Comparison of ENCODE assay signal across 9 mouse cellular contexts in genomic region chrX:136196873-136197272, GRCm38 (mm10). TPM values are rescaled to one million over a fixed set of nuclear protein-coding genes. Genes with fewer than 3 reads are reported as not detected.
DNase-seq lines count a peak whose midpoint lies in the region; ATAC-seq and TF ChIP-seq lines count a peak whose summit lies in the region.
"Had no signal": no experiment of that assay in that cellular context is flagged by ENCODE, and none has a peak within 500 bp of the region (broad histone marks: within the 10 kb centered on the region; RNA-seq: fewer than 3 reads in every experiment).

No protein-coding gene starts in this region.

- 50% methylated on average over 1 of the region's 1 CpGs for WGBS in hindbrain, postnatal 0 days
- 70% methylated on average over 1 of the region's 1 CpGs for WGBS in hindbrain, embryonic 13.5 days

- peak; percentile 45 for TF ChIP-seq CTCF in hindbrain, postnatal 0 days (IDR thresholded peaks at IDR 0.05; ENCODE audit: low read depth)
- peak; percentile 34; the same call in 1 of the 2 replicates for TF ChIP-seq CTCF in G1E (IDR thresholded peaks at IDR 0.05; ENCODE audit: low read depth, low read length)

- H3K4me2 ChIP-seq in hindbrain, postnatal 0 days (ENCODE audit: low read depth, low read length) = no peak overlapping the region
- H3K4me2 ChIP-seq in hindbrain, embryonic 13.5 days = no peak overlapping the region
- H3K4me2 ChIP-seq: limb, embryonic 15.5 days had no signal

- DNase-seq in hindbrain, postnatal 0 days (ENCODE audit: low spot score) = no peak
- DNase-seq in A20 (ENCODE audit: low read depth, low spot score) (peak; percentile 24), G1E (ENCODE audit: low spot score) (no peak)
- peak; percentile 58 for DNase-seq in embryo, embryonic 10.5 days (ENCODE audit: low spot score)
- peak; percentile 10 for DNase-seq in lung, postnatal 25 days (ENCODE audit: low spot score)
- no peak for DNase-seq in frontal cortex, postnatal 10 days (ENCODE audit: low spot score in 2 of 2)
- DNase-seq in urinary bladder, postnatal 4 days (ENCODE audit: low spot score in 2 of 2) = no peak

- H3K36me3 ChIP-seq in hindbrain, postnatal 0 days (ENCODE audit: insufficient read depth, low read length) = no peaks in the 10 kb centered on the region
- no peaks in the 10 kb centered on the region for H3K36me3 ChIP-seq in hindbrain, embryonic 13.5 days
- H3K36me3 ChIP-seq in G1E (replicated peaks) = no peaks in the 10 kb centered on the region
- H3K36me3 ChIP-seq: limb, embryonic 15.5 days had no signal

- H3K27me3 ChIP-seq in hindbrain, postnatal 0 days (ENCODE audit: insufficient read depth, low read length) = no peaks in the 10 kb centered on the region
- H3K27me3 ChIP-seq in hindbrain, embryonic 13.5 days = no peaks in the 10 kb centered on the region
- H3K27me3 ChIP-seq in G1E (ENCODE audit: insufficient read depth, low read length) = no peaks in the 10 kb centered on the region
- H3K27me3 ChIP-seq: limb, embryonic 15.5 days had no signal

- no peak overlapping the region for H3K27ac ChIP-seq in hindbrain, postnatal 0 days
- H3K27ac ChIP-seq in hindbrain, embryonic 13.5 days = no peak overlapping the region
- H3K27ac ChIP-seq: limb, embryonic 15.5 days had no signal

- no peaks in the 10 kb centered on the region for H3K9me3 ChIP-seq in hindbrain, postnatal 0 days (ENCODE audit: low read length)
- no peaks in the 10 kb centered on the region for H3K9me3 ChIP-seq in hindbrain, embryonic 13.5 days
- no peaks in the 10 kb centered on the region for H3K9me3 ChIP-seq in G1E (replicated peaks)
- H3K9me3 ChIP-seq: limb, embryonic 15.5 days had no signal

- ATAC-seq in hindbrain, postnatal 0 days = no peak
- no peak for ATAC-seq in hindbrain, embryonic 13.5 days (ENCODE audit: low FRiP score)
- ATAC-seq in G1E (ENCODE audit: extremely low read depth, insufficient number of reproducible peaks, low FRiP score, poor library complexity, severe bottlenecking) = no peak

- no peak overlapping the region for H3K9ac ChIP-seq in hindbrain, postnatal 0 days (replicated peaks; ENCODE audit: low read length)
- H3K9ac ChIP-seq in hindbrain, embryonic 13.5 days = no peak overlapping the region
- H3K9ac ChIP-seq: limb, embryonic 15.5 days had no signal

- no peaks in the 10 kb centered on the region for H3K4me1 ChIP-seq in hindbrain, postnatal 0 days (ENCODE audit: insufficient read depth, low read length)
- H3K4me1 ChIP-seq in hindbrain, embryonic 13.5 days (replicated peaks) = no peaks in the 10 kb centered on the region
- H3K4me1 ChIP-seq in G1E (ENCODE audit: insufficient read depth, low read depth, low read length) = no peaks in the 10 kb centered on the region
- H3K4me1 ChIP-seq: limb, embryonic 15.5 days had no signal

- no peak overlapping the region for H3K4me3 ChIP-seq in hindbrain, postnatal 0 days (ENCODE audit: low read length)
- no peak overlapping the region for H3K4me3 ChIP-seq in hindbrain, embryonic 13.5 days
- H3K4me3 ChIP-seq in G1E (ENCODE audit: low read depth, low read length) = no peak overlapping the region
- H3K4me3 ChIP-seq: limb, embryonic 15.5 days had no signal

RNA-seq across cellular contexts. Expression of gene Tceal5, which starts 6.8 kb away (rescaled TPM):
- total RNA-seq in hindbrain, postnatal 0 days (2014; rRNA removed) = 3.9 and 4.3 TPM in 2 replicates
- polyA plus RNA-seq in hindbrain, postnatal 0 days (2015; fragmentation: Nextera tagmentation; extraction: Ambion mirVana) = 45.2 and 45.8 TPM in 2 replicates
- polyA plus RNA-seq in hindbrain, embryonic 13.5 days (2015; fragmentation: Nextera tagmentation; extraction: Ambion mirVana) = 24.5 and 28.4 TPM in 2 replicates
- total RNA-seq in G1E (2014; fragmentation: Nextera tagmentation) (12.0 and 12.3 TPM in 2 replicates), G1E (2017) (0.23 and 0.93 TPM in 2 replicates)
- polyA plus RNA-seq in G1E (2012) = 3.3 and 3.6 TPM in 2 replicates

RNA-seq across cellular contexts. Expression of gene Tceal7, which starts 17.7 kb away (rescaled TPM):
- 0.86 and 2.4 TPM in 2 replicates for total RNA-seq in hindbrain, postnatal 0 days (2014; rRNA removed)
- polyA plus RNA-seq in hindbrain, postnatal 0 days (2015; fragmentation: Nextera tagmentation; extraction: Ambion mirVana) = 3.5 and 4.1 TPM in 2 replicates
- 1.4 and 2.5 TPM in 2 replicates for polyA plus RNA-seq in hindbrain, embryonic 13.5 days (2015; fragmentation: Nextera tagmentation; extraction: Ambion mirVana)
- total RNA-seq in G1E (2014; fragmentation: Nextera tagmentation) = not detected in 2 replicates
- total RNA-seq in G1E (2017) = not detected in 2 replicates
- not detected in 2 replicates for polyA plus RNA-seq in G1E (2012)

RNA-seq across cellular contexts. Expression of gene Bex1, which starts 18.4 kb away (rescaled TPM):
- total RNA-seq in hindbrain, postnatal 0 days (2014; rRNA removed) = 38.9 and 58.8 TPM in 2 replicates
- 272 and 279 TPM in 2 replicates for polyA plus RNA-seq in hindbrain, postnatal 0 days (2015; fragmentation: Nextera tagmentation; extraction: Ambion mirVana)
- polyA plus RNA-seq in hindbrain, embryonic 13.5 days (2015; fragmentation: Nextera tagmentation; extraction: Ambion mirVana) = 199 and 209 TPM in 2 replicates
- total RNA-seq in G1E (2014; fragmentation: Nextera tagmentation) = not detected in 2 replicates
- 0.27 and 0.35 TPM in 2 replicates for total RNA-seq in G1E (2017)
- polyA plus RNA-seq in G1E (2012) = 0.17 and 0.24 TPM in 2 replicates

RNA-seq across cellular contexts. Expression of gene Tceal8, which starts 24.7 kb away (rescaled TPM):
- 72.2 and 82.6 TPM in 2 replicates for total RNA-seq in hindbrain, postnatal 0 days (2014; rRNA removed)
- 138 and 146 TPM in 2 replicates for polyA plus RNA-seq in hindbrain, postnatal 0 days (2015; fragmentation: Nextera tagmentation; extraction: Ambion mirVana)
- 141 and 144 TPM in 2 replicates for polyA plus RNA-seq in hindbrain, embryonic 13.5 days (2015; fragmentation: Nextera tagmentation; extraction: Ambion mirVana)
- total RNA-seq in G1E (2014; fragmentation: Nextera tagmentation) (32.4 and 46.2 TPM in 2 replicates), G1E (2017) (106 and 120 TPM in 2 replicates)
- 6.4 and 12.4 TPM in 2 replicates for polyA plus RNA-seq in G1E (2012)

RNA-seq across cellular contexts. Expression of gene Tceal9, which starts 48.0 kb away (rescaled TPM):
- 89.2 and 100 TPM in 2 replicates for total RNA-seq in hindbrain, postnatal 0 days (2014; rRNA removed)
- polyA plus RNA-seq in hindbrain, postnatal 0 days (2015; fragmentation: Nextera tagmentation; extraction: Ambion mirVana) = 257 and 262 TPM in 2 replicates
- 323 and 327 TPM in 2 replicates for polyA plus RNA-seq in hindbrain, embryonic 13.5 days (2015; fragmentation: Nextera tagmentation; extraction: Ambion mirVana)
- total RNA-seq in G1E (2014; fragmentation: Nextera tagmentation) = 84.3 and 89.7 TPM in 2 replicates
- total RNA-seq in G1E (2017) = 359 and 379 TPM in 2 replicates
- 69.9 and 72.1 TPM in 2 replicates for polyA plus RNA-seq in G1E (2012)

Comparison
In these comparisons a context has a peak if more than half of its experiments do, and no peak if none do; other contexts are left out.
1. DNase-seq: peak in A20 (single experiment), embryo, embryonic 10.5 days (single experiment) and lung, postnatal 25 days (single experiment); none in hindbrain, postnatal 0 days (single experiment), G1E (single experiment), frontal cortex, postnatal 10 days (0 of 2) and urinary bladder, postnatal 4 days (0 of 2).
2. RNA of gene Bex1, which starts 18.4 kb away (polyA plus RNA-seq): 272 to 279 TPM in hindbrain, postnatal 0 days and 199 to 209 TPM in hindbrain, embryonic 13.5 days; 0.17 to 0.24 TPM in G1E; every median in the first group is over 100 times any median in the second.